Mouse (Mus musculus): ENCODE measurements around the gene E130114P18Rik.

Gene E130114P18Rik

GRCm38 (mm10) chr4:97607169-97607568, 170.7 kb downstream of the E130114P18Rik start:
- DNase-seq (ENCODE audit: low spot score), result no peak

- no peak for DNase-seq (ENCODE audit: low spot score)
Observed at GRCm38 (mm10) chr4:97606524-97606923, 171.4 kb downstream of the E130114P18Rik start.

- DNase-seq (ENCODE audit: low spot score), result no peak
Observed at GRCm38 (mm10) chr4:97602579-97602978, 175.3 kb downstream of the E130114P18Rik start.

- DNase-seq (ENCODE audit: low spot score), result no peak
Observed at GRCm38 (mm10) chr4:97600875-97601835, 176.7 kb downstream of the E130114P18Rik start.

- DNase-seq (ENCODE audit: low spot score), result no peak
Observed at GRCm38 (mm10) chr4:97597443-97597842, 180.4 kb downstream of the E130114P18Rik start.

GRCm38 (mm10) chr4:97596348-97596747, 181.5 kb downstream of the E130114P18Rik start:
- DNase-seq (ENCODE audit: low spot score), result no peak

GRCm38 (mm10) chr4:97593869-97594268, 184.0 kb downstream of the E130114P18Rik start:
- no peak for DNase-seq (ENCODE audit: low spot score)

GRCm38 (mm10) chr4:97589790-97590189, 188.1 kb downstream of the E130114P18Rik start:
- DNase-seq (ENCODE audit: low spot score), result no peak

GRCm38 (mm10) chr4:97587412-97588010, 190.4 kb downstream of the E130114P18Rik start:
- DNase-seq (ENCODE audit: low spot score), result no peak

GRCm38 (mm10) chr4:97585170-97585569, 192.7 kb downstream of the E130114P18Rik start:
- no peak for DNase-seq (ENCODE audit: low spot score)

DNA sequence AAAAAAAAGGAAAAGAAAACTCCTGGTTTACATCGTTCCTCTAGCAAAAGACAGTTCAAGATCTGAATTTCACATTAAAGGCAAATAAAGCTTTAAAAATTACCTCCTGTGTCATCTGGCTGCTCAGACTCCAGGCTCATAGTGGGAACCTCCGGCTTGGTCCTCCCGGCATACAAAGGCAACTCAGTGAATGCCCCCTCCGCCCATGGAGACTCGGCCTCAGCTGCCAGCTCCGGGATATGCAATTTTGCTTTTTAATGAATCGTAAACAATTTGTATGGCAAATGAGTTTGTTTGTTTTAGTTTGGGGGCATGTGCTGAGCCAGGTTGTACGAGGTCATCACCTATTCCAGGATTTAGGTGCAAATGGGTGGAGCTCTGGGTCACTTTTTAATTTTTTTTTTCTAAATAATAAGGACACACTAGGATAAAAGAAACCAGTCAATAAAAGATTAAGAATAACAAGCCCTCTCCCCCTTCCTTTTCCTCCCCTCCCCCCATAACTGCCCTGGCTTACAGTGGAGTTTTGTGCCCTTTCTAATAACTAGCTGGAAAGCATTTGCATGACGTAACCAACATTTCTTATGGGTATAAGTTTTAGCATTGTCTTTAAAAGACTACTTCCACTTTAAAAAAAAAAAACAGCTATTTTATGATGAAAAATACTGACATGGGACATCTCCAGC, 193.3 kb downstream of the E130114P18Rik start:
- no peak for DNase-seq (ENCODE audit: low spot score)

DNA sequence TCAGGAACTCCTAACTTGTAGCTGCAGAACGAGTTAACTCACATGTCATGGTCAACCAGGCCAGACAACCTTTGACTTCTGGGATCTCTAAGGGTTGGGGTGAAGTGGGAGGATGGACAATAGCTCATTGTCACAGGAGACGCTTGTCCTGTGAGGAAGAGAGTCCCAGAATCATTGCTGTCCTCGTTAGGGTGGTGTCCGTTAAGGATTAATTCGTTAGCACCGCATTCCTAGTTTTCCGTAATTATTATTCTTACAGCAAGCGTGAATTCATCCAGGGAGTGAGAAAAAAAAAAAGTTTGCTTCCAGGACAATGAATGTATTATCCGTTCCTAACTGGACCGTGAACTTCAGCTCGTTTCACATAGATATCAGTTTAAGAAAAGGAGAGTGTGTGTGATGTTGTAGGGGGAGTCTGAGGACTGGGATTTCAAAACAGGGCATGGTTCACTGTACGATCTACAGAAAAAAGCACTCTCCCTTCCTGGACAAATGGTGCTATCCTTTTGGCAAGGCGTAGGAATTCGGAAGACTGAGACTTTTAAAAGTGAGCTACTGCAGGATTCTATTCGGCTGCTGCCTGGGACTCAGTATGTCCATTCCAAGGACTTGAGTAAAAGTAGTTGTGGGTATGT, 195.0 kb downstream of the E130114P18Rik start:
- DNase-seq (ENCODE audit: low spot score), result no peak

DNA sequence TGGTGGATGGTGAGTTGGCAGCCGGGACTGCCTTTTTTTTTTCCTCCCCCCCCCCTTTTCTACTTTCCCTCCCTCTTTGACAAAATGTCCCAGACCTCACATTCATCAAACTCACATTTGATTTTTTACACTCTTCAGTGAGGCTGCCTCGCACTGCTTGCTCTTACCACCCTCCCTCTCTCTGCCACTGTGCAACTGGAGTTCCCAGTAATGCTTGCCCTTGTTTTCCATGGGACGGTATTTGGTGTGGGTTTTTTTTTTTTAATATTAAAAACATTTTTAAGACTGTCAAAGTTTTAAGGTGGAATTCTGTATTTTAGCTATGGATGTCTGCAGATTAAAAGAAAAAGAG, 195.8 kb downstream of the E130114P18Rik start:
- DNase-seq (ENCODE audit: low spot score), result no peak

GRCm38 (mm10) chr4:97581314-97582063, 196.4 kb downstream of the E130114P18Rik start:
- DNase-seq (ENCODE audit: low spot score), result no peak

DNA sequence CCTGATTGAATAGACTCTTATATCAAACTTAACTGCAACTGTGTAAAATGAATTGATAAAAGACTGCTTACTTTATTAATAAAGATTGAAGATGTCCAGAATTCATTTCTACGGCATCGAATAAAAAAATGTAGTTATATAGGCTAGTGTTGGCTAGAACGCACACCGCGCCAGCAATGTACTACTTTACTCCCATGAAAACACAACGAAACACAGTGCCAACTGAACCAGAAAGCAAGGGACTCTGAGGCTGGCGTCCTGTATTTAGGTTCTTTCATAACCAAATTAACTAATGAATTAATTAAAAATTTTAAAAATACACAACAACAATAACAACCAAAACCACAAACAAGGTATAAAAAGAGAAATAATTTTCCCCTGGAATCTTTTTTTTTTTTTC, 197.0 kb downstream of the E130114P18Rik start:
- no peak for DNase-seq (ENCODE audit: low spot score)

- DNase-seq (ENCODE audit: low spot score), result no peak
Observed at GRCm38 (mm10) chr4:97578571-97579165, 199.2 kb downstream of the E130114P18Rik start.

DNA sequence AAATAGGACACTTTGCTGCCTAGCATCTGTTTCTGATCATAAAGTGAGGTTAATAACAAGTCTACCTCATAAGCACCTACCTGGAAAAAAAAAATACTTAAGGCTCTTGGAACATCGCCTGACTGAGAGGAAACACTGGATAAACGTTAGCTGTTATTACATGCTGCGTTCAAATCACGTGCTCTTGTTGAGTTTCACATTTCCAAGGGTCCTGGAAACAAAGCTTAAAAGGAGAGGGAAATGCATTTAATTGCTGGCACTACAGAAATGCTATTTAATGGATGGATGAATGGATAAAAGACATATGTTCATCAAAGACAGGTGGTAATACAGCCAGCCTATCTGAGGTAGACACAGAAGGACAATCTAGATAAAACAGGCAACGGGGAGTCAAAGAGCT, 200.4 kb downstream of the E130114P18Rik start:
- no peak for DNase-seq (ENCODE audit: low spot score)

DNA sequence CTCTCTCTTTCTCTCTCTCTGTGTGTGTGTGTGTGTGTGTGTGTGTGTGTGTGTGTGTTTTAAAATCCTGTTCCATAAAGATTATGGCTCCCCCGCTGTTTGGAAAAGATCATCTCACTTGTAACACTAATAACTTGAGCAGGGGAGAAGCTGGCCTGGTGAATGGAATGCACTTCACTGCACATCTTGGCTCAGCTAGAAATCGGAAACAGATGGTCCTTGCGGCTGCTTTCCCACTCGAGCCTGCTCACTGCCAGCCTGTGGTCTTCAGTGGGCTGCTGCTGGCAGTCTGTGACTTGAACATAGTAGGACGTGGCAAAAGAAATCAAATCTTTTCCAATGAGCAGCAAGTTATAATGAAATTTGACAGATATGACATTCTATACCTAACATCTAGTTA, 202.4 kb downstream of the E130114P18Rik start:
- DNase-seq (ENCODE audit: low spot score), result no peak

DNA sequence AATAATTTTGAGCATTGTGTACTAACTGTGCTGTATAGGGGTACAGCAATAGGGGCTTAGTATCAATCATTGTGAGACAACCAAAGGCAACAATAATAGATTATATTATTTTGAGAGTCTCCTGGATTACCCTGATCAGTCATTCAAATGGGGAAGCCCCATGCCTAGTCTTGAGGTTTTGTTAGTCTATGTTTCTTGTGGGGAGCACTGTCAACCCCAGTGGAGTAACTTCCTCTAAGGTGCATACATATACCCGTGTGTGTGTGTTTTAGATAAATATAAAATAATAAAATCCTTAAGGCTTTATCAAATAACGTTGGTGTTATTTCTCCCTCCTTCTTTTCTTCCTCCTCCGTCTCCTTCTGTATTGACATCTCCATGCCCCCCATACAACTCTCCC, 208.6 kb downstream of the E130114P18Rik start:
- no peak for DNase-seq (ENCODE audit: low spot score)

GRCm38 (mm10) chr4:97564656-97565055, 213.2 kb downstream of the E130114P18Rik start:
- no peak for DNase-seq (ENCODE audit: low spot score)

DNA sequence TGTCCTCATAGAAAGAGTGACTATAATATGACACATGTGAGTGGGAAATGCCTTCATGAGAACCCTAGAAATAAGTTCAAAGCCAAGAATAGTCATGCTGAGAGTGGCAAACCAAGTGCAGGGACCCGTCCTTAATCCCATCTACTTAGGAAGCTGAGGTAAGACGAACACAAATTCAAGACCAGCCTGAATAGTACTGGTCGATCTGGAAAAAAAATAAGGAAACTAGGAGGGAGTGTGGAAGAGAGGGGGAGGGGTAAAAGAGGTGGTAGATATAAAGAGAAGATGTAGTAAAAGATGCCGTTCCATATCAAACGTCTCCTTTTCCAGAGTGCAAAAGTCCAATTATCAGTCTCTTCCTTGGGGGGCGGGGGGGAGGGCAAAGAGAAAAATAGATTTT, 213.7 kb downstream of the E130114P18Rik start:
- no peak for DNase-seq (ENCODE audit: low spot score)
